Mouse (Mus musculus): Measurements from ENCODE around the gene Herc3. TPM values are rescaled to one million over a fixed set of nuclear protein-coding genes. Genes with fewer than 3 reads are reported as not detected.

The Herc3 gene
- polyA plus RNA-seq, 1 experiment from 2014 or later: 18.5 TPM

GRCm38 (mm10) chr6:58846850-58847692, 15.8 kb downstream of the Herc3 start:
- Histone ChIP-seq H3K27ac (ENCODE audit: low read depth, low read length) (no peak overlapping the region), H3K9me3 (replicated peaks; ENCODE audit: control insufficient read depth, low read length) (no peaks in the 10 kb centered on the region), H3K9ac (ENCODE audit: low read depth, low read length) (no peak overlapping the region), H3K4me2 (no peak overlapping the region), H3K4me3 (ENCODE audit: low read depth, low read length) (no peak overlapping the region), H3K27me3 (ENCODE audit: control insufficient read depth, insufficient read depth, low read length) (no peaks in the 10 kb centered on the region), H3K36me3 (ENCODE audit: control insufficient read depth, insufficient read depth, low read length) (no peaks in the 10 kb centered on the region), H3K4me1 (ENCODE audit: control insufficient read depth, insufficient read depth, low read length) (peaks cover 2% of the 10 kb centered on the region)
- ATAC-seq (replicated peaks; ENCODE audit: insufficient number of reproducible peaks, low FRiP score, low TSS enrichment): no peak
- WGBS (ENCODE audit: insufficient replicate concordance): 89% methylated on average over 9 of the region's 9 CpGs

- Histone ChIP-seq H3K4me1 (ENCODE audit: control insufficient read depth, insufficient read depth, low read length) (no peaks in the 10 kb centered on the region), H3K4me2 (no peak overlapping the region), H3K4me3 (ENCODE audit: low read depth, low read length) (no peak overlapping the region), H3K27ac (ENCODE audit: low read depth, low read length) (no peak overlapping the region), H3K27me3 (ENCODE audit: control insufficient read depth, insufficient read depth, low read length) (no peaks in the 10 kb centered on the region), H3K9ac (ENCODE audit: low read depth, low read length) (no peak overlapping the region), H3K36me3 (ENCODE audit: control insufficient read depth, insufficient read depth, low read length) (no peaks in the 10 kb centered on the region), H3K9me3 (replicated peaks; ENCODE audit: control insufficient read depth, low read length) (no peaks in the 10 kb centered on the region)
- ATAC-seq (replicated peaks; ENCODE audit: insufficient number of reproducible peaks, low FRiP score, low TSS enrichment): no peak
- 77% methylated on average over 5 of the region's 5 CpGs for WGBS (ENCODE audit: insufficient replicate concordance)
Observed at GRCm38 (mm10) chr6:58847836-58848235, 16.6 kb downstream of the Herc3 start.

- H3K4me3 ChIP-seq (ENCODE audit: low read depth, low read length): no peak overlapping the region
- no peaks in the 10 kb centered on the region for H3K4me1 ChIP-seq (ENCODE audit: control insufficient read depth, insufficient read depth, low read length)
- H3K4me2 ChIP-seq: no peak overlapping the region
- H3K27ac ChIP-seq (ENCODE audit: low read depth, low read length): no peak overlapping the region
- no peak overlapping the region for H3K9ac ChIP-seq (ENCODE audit: low read depth, low read length)
- no peaks in the 10 kb centered on the region for H3K27me3 ChIP-seq (ENCODE audit: control insufficient read depth, insufficient read depth, low read length)
- WGBS (ENCODE audit: insufficient replicate concordance): 70% methylated on average over 5 of the region's 5 CpGs
- no peak for ATAC-seq (replicated peaks; ENCODE audit: insufficient number of reproducible peaks, low FRiP score, low TSS enrichment)
- H3K9me3 ChIP-seq (replicated peaks; ENCODE audit: control insufficient read depth, low read length): no peaks in the 10 kb centered on the region
- H3K36me3 ChIP-seq (ENCODE audit: control insufficient read depth, insufficient read depth, low read length): no peaks in the 10 kb centered on the region
Observed at GRCm38 (mm10) chr6:58849356-58849755, 18.1 kb downstream of the Herc3 start.

DNA sequence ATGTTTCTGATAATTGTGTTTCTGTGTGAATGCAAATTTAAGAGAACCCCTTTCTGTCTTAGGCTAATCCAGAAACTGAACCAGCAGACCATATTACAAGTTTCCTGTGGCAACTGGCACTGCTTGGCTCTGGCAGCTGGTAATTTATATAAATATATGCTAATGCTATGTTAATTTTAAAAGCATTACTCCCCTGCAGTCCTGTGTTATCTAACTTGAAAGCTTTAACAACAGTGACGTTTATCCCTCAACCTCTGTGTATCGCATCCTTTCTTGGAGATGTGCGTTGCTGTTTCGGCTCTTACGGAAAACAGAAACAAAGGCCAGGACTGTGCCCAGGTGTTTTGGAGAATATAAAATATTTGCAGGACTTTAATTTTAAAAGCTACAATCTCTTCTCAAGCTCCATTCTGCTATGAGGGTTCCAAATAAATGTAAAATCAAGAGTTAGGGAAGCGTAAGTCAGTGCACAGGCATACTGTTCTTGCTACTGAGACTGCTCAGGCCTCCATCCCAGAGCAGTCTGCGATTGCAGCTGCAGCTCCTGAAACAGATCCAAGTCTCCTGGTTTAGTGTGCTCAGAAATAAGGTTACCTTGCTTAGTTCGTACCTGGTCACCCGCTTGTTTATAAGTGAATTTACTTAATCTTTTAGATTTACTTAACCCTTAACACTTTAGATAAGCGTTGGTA, 24.6 kb downstream of the Herc3 start:
- H3K36me3 ChIP-seq (ENCODE audit: control insufficient read depth, insufficient read depth, low read length): 0 out of 2 replicates have a peak, but pooled peaks cover 5% of the 10 kb centered on the region
- H3K9ac ChIP-seq (ENCODE audit: low read depth, low read length): no peak overlapping the region
- H3K4me3 ChIP-seq (ENCODE audit: low read depth, low read length): no peak overlapping the region
- no peak for ATAC-seq (replicated peaks; ENCODE audit: insufficient number of reproducible peaks, low FRiP score, low TSS enrichment)
- H3K4me1 ChIP-seq (ENCODE audit: control insufficient read depth, insufficient read depth, low read length): no peaks in the 10 kb centered on the region
- no peaks in the 10 kb centered on the region for H3K27me3 ChIP-seq (ENCODE audit: control insufficient read depth, insufficient read depth, low read length)
- H3K9me3 ChIP-seq (replicated peaks; ENCODE audit: control insufficient read depth, low read length): no peaks in the 10 kb centered on the region
- no peak overlapping the region for H3K4me2 ChIP-seq
- WGBS (ENCODE audit: insufficient replicate concordance): 80% methylated on average over 10 of the region's 10 CpGs
- H3K27ac ChIP-seq (ENCODE audit: low read depth, low read length): no peak overlapping the region

- Histone ChIP-seq H3K4me1 (ENCODE audit: control insufficient read depth, insufficient read depth, low read length) (no peaks in the 10 kb centered on the region), H3K4me2 (no peak overlapping the region), H3K9me3 (replicated peaks; ENCODE audit: control insufficient read depth, low read length) (no peaks in the 10 kb centered on the region), H3K27me3 (ENCODE audit: control insufficient read depth, insufficient read depth, low read length) (no peaks in the 10 kb centered on the region), H3K27ac (ENCODE audit: low read depth, low read length) (no peak overlapping the region), H3K4me3 (ENCODE audit: low read depth, low read length) (no peak overlapping the region), H3K36me3 (ENCODE audit: control insufficient read depth, insufficient read depth, low read length) (0 out of 2 replicates have a peak, but pooled peaks cover 5% of the 10 kb centered on the region), H3K9ac (ENCODE audit: low read depth, low read length) (no peak overlapping the region)
- ATAC-seq (replicated peaks; ENCODE audit: insufficient number of reproducible peaks, low FRiP score, low TSS enrichment): no peak
- WGBS (ENCODE audit: insufficient replicate concordance): 61% methylated on average over 2 of the region's 2 CpGs
Observed at GRCm38 (mm10) chr6:58856494-58856893, 25.2 kb downstream of the Herc3 start.

- H3K36me3 ChIP-seq (ENCODE audit: control insufficient read depth, insufficient read depth, low read length): 0 out of 2 replicates have a peak, but pooled peaks cover 5% of the 10 kb centered on the region
- no peak overlapping the region for H3K27ac ChIP-seq (ENCODE audit: low read depth, low read length)
- H3K4me2 ChIP-seq: no peak overlapping the region
- no peak overlapping the region for H3K9ac ChIP-seq (ENCODE audit: low read depth, low read length)
- no peak overlapping the region for H3K4me3 ChIP-seq (ENCODE audit: low read depth, low read length)
- ATAC-seq (replicated peaks; ENCODE audit: insufficient number of reproducible peaks, low FRiP score, low TSS enrichment): no peak
- no peaks in the 10 kb centered on the region; the same call in 1 of the 2 replicates for H3K4me1 ChIP-seq (ENCODE audit: control insufficient read depth, insufficient read depth, low read length)
- WGBS (ENCODE audit: insufficient replicate concordance): 87% methylated on average over 4 of the region's 4 CpGs
- no peaks in the 10 kb centered on the region for H3K9me3 ChIP-seq (replicated peaks; ENCODE audit: control insufficient read depth, low read length)
- no peaks in the 10 kb centered on the region for H3K27me3 ChIP-seq (ENCODE audit: control insufficient read depth, insufficient read depth, low read length)
Observed at GRCm38 (mm10) chr6:58859517-58859916, 28.3 kb downstream of the Herc3 start.

- Histone ChIP-seq H3K27me3 (ENCODE audit: control insufficient read depth, insufficient read depth, low read length) (no peaks in the 10 kb centered on the region), H3K9ac (ENCODE audit: low read depth, low read length) (no peak overlapping the region), H3K4me1 (ENCODE audit: control insufficient read depth, insufficient read depth, low read length) (no peaks in the 10 kb centered on the region; the same call in 1 of the 2 replicates), H3K36me3 (ENCODE audit: control insufficient read depth, insufficient read depth, low read length) (0 out of 2 replicates have a peak, but pooled peaks cover 5% of the 10 kb centered on the region), H3K9me3 (replicated peaks; ENCODE audit: control insufficient read depth, low read length) (no peaks in the 10 kb centered on the region), H3K4me2 (no peak overlapping the region; the same call in 1 of the 2 replicates), H3K4me3 (ENCODE audit: low read depth, low read length) (no peak overlapping the region), H3K27ac (ENCODE audit: low read depth, low read length) (peak overlapping the region; percentile 74)
- 59% methylated on average over 9 of the region's 9 CpGs for WGBS (ENCODE audit: insufficient replicate concordance)
- peak; percentile 71 for ATAC-seq (replicated peaks; ENCODE audit: insufficient number of reproducible peaks, low FRiP score, low TSS enrichment)
Observed at GRCm38 (mm10) chr6:58862446-58862993, 31.3 kb downstream of the Herc3 start.

DNA sequence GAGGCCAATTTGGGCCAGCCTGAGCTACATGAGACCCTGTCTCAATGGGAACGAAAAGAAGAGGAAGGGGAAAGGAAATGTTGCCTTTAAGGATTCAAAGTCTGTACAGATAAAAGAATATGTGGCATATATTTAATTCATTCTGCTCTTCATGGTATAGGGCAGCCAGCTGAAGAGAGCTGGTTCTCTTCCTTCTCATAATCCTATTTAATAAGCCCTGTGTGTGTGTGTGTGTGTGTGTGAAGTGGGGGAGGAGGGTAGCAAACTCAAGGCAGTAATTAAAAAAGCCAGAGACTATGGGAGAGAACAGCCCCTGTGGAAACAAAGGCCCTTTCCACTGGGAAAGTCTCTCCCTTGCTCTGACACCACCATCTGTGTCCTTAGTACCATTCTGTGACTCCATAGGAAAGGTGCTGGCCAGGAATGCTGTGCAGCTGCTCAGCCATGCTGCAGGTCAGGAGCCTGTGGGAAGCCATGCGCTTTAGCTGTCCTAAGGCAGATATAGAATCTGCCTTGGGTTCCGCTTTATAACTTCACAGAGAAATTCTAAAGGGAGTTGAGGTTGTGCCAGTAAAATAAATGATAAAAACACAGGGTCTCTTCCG, 32.5 kb downstream of the Herc3 start:
- no peak overlapping the region for H3K4me3 ChIP-seq (ENCODE audit: low read depth, low read length)
- H3K9ac ChIP-seq (ENCODE audit: low read depth, low read length): no peak overlapping the region
- WGBS (ENCODE audit: insufficient replicate concordance): 85% methylated on average over 4 of the region's 4 CpGs
- H3K4me2 ChIP-seq: 0 out of 2 replicates have a peak overlapping the region, but pooled peaks have one; percentile 8
- H3K27me3 ChIP-seq (ENCODE audit: control insufficient read depth, insufficient read depth, low read length): no peaks in the 10 kb centered on the region
- H3K9me3 ChIP-seq (replicated peaks; ENCODE audit: control insufficient read depth, low read length): no peaks in the 10 kb centered on the region
- H3K27ac ChIP-seq (ENCODE audit: low read depth, low read length): no peak overlapping the region
- ATAC-seq (replicated peaks; ENCODE audit: insufficient number of reproducible peaks, low FRiP score, low TSS enrichment): no peak
- H3K36me3 ChIP-seq (ENCODE audit: control insufficient read depth, insufficient read depth, low read length): 0 out of 2 replicates have a peak, but pooled peaks cover 5% of the 10 kb centered on the region
- H3K4me1 ChIP-seq (ENCODE audit: control insufficient read depth, insufficient read depth, low read length): no peaks in the 10 kb centered on the region; the same call in 1 of the 2 replicates
